Mouse (Mus musculus) liver, adult 2 months (tissue): ENCODE measurements around the gene Inka2. TPM values are rescaled to one million over a fixed set of nuclear protein-coding genes. Genes with fewer than 3 reads are reported as not detected.

Experiments used
- DNase-seq: peaks from one replicate; pipeline ENCODE4 v3.0.0-alpha.2; 2011; ENCODE audit warnings: low read depth, low spot score; ENCODE audit errors: extremely low read depth
- H3K27ac ChIP-seq: fragments of 200-500 bp; replicated peaks from 2 replicates; pipeline ENCODE4 v1.5.1; 2012; ENCODE audit warnings: low read depth, mild to moderate bottlenecking, control low read depth, inconsistent platforms, low read length; ENCODE audit not compliant: insufficient read depth
- H3K27me3 ChIP-seq: fragments of 200-500 bp; 2 replicates; pipeline ENCODE4 v1.6.1; 2012; ENCODE audit warnings: mild to moderate bottlenecking, moderate library complexity, low read length, inconsistent platforms; ENCODE audit not compliant: control insufficient read depth, insufficient read depth
- H3K36me3 ChIP-seq: fragments of 200-500 bp; 2 replicates; pipeline ENCODE4 v1.6.1; 2012; ENCODE audit warnings: low read length, inconsistent platforms; ENCODE audit not compliant: control insufficient read depth, insufficient read depth
- H3K4me1 ChIP-seq: fragments of 200-500 bp; 2 replicates; pipeline ENCODE4 v1.6.1; 2011; ENCODE audit warnings: low read length; ENCODE audit not compliant: control insufficient read depth, insufficient read depth
- H3K4me3 ChIP-seq: fragments of 200-500 bp; 2 replicates; pipeline ENCODE4 v1.5.1; 2011; ENCODE audit warnings: low read depth, mild to moderate bottlenecking, control low read depth, low read length, moderate library complexity; ENCODE audit not compliant: insufficient read depth
- H3K79me2 ChIP-seq: fragments of 200-500 bp; 2 replicates; pipeline ENCODE4 v1.6.1; 2012; ENCODE audit warnings: inconsistent platforms, mild to moderate bottlenecking, low read length, moderate library complexity; ENCODE audit not compliant: control insufficient read depth, insufficient read depth
- H3K9ac ChIP-seq: fragments of 200-500 bp; 2 replicates; pipeline ENCODE4 v1.6.1; 2012; ENCODE audit warnings: low read depth, mild to moderate bottlenecking, control low read depth, inconsistent platforms, low read length
- CTCF ChIP-seq: fragments of 200-500 bp; IDR thresholded peaks from 2 replicates; pipeline ENCODE4 v1.5.1; 2011; ENCODE audit warnings: low read depth, low read length, control low read depth
- POLR2A ChIP-seq: fragments of 200-500 bp; IDR thresholded peaks from 2 replicates; pipeline ENCODE4 v1.6.1; 2011; ENCODE audit warnings: low read length, control low read depth; ENCODE audit not compliant: insufficient read depth; ENCODE audit errors: extremely low read depth
- WGBS: fragments of 180-500 bp; shearing (Covaris S2); methylation state at CpG from one replicate; pipeline ENCODE4 v1.1.7; 2018; 5-methylcytosine and 5-hydroxymethylcytosine counted together
- polyA plus RNA-seq: library from polyadenylated mRNA; depleted of rRNA; stranded (reverse); fragments of >200 nt; gene quantifications from 2 replicates; pipeline ENCODE4 v1.2.3, GENCODE M21; 2012
- total RNA-seq: library from RNA; depleted of rRNA; stranded (reverse); fragments of >200 nt; gene quantifications from 2 replicates; pipeline ENCODE4 v1.2.3, GENCODE M21; 2014

The Inka2 gene
- total and polyA plus RNA-seq, 2 experiments: 0.07 to 0.09 TPM

GRCm38 (mm10) chr3:105757323-105758083, 53.1 kb downstream of the Inka2 start:
- TF ChIP-seq POLR2A (no peak), CTCF (no peak)
- WGBS: 16% methylated on average over 6 of the region's 6 CpGs

GRCm38 (mm10) chr3:105758098-105758497, 53.7 kb downstream of the Inka2 start:
- no peaks in the 10 kb centered on the region for H3K27me3 ChIP-seq
- H3K4me1 ChIP-seq: peaks cover 31% of the 10 kb centered on the region
- no peak overlapping the region for H3K4me3 ChIP-seq
- peak overlapping the region; percentile 90; the same call in 1 of the 2 replicates for H3K27ac ChIP-seq
- TF ChIP-seq POLR2A: no peak
- DNase-seq: peak; percentile 93
- no peak overlapping the region for H3K9ac ChIP-seq
- no peaks in the 10 kb centered on the region for H3K36me3 ChIP-seq
- H3K79me2 ChIP-seq: peaks cover 25% of the 10 kb centered on the region; the same call in 1 of the 2 replicates

More at GRCm38 (mm10) chr3:105757323-105758083, 53.1 kb downstream of the Inka2 start:
- Histone ChIP-seq H3K36me3 (no peaks in the 10 kb centered on the region), H3K4me3 (no peak overlapping the region), H3K79me2 (peaks cover 27% of the 10 kb centered on the region; the same call in 1 of the 2 replicates), H3K27me3 (no peaks in the 10 kb centered on the region), H3K27ac (peak overlapping the region; percentile 90), H3K4me1 (peaks cover 31% of the 10 kb centered on the region), H3K9ac (peak overlapping the region; percentile 22)
- DNase-seq: peak; percentile 68

DNA sequence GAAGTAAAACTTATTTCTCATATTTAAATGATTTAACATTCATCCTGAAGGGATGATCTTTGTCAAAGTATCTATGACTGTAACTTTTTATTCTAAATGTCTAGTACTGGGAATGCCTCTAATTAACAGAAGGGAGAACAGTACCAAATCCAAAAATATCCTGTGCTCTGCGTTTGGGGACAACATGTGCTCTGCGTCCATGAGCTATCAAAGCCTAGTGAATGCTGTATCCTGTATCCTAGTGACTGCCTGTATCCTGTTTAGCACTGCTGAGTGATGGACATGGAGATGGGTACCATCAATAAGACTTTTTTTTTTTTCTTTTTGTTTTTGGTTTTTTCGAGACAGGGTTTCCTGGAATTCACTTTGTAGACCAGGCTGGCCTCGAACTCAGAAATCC, 54.3 kb downstream of the Inka2 start:
- no peak for TF ChIP-seq POLR2A
- no peak for TF ChIP-seq CTCF
- no peak overlapping the region for H3K9ac ChIP-seq
- no peaks in the 10 kb centered on the region for H3K36me3 ChIP-seq
- 30% methylated on average over 4 of the region's 4 CpGs for WGBS
- H3K4me1 ChIP-seq: peaks cover 37% of the 10 kb centered on the region
- peak overlapping the region; percentile 17 for H3K27ac ChIP-seq
- DNase-seq: no peak
- H3K4me3 ChIP-seq: no peak overlapping the region
- H3K79me2 ChIP-seq: peaks cover 30% of the 10 kb centered on the region; the same call in 1 of the 2 replicates
- no peaks in the 10 kb centered on the region for H3K27me3 ChIP-seq

- Histone ChIP-seq H3K4me3 (no peak overlapping the region), H3K9ac (no peak overlapping the region), H3K79me2 (peaks cover 30% of the 10 kb centered on the region; the same call in 1 of the 2 replicates), H3K27me3 (no peaks in the 10 kb centered on the region), H3K27ac (no peak overlapping the region), H3K36me3 (no peaks in the 10 kb centered on the region), H3K4me1 (peaks cover 39% of the 10 kb centered on the region)
- 91% methylated on average over 3 of the region's 3 CpGs for WGBS
- no peak for TF ChIP-seq POLR2A
- no peak for TF ChIP-seq CTCF
- DNase-seq: no peak
These were observed 55.7 kb downstream of the Inka2 start for GRCm38 (mm10) chr3:105760063-105760462.

DNA sequence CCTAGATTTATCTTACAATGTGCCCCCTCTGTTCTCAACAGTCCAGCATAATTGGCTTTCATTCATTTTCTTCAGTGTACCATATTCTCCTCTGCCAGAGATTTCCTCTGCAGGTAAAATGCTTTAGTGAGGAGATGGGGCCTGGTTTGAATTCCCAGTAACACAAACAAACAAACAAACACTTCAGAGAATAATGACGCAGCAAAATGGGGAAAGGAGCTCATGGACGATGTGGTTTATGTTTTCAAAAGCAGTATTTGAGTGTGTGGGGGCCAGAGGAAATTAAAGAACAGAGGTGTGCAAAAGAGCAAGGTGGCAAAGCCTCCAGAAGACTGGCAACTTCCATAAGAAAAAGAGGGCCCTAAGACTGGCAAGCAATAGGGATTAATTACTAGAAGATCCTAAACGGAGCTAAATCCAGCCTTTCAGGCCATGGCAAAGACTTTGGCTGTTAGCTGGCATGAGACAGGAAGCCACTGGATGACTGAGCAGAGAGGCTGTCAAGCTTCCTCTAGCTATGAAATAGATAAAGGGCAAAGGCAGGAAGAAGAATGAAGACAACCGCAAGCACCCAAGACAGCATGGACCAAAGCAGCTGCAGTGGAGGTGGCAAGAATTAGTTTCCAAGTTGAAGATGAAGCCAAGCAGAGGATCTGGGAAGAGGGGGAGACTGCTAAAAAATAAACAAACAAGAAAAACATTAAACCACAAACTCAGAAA, 58.9 kb downstream of the Inka2 start:
- H3K27ac ChIP-seq: peak overlapping the region; percentile 59; the same call in 1 of the 2 replicates
- H3K27me3 ChIP-seq: no peaks in the 10 kb centered on the region
- no peak for DNase-seq
- peaks cover 27% of the 10 kb centered on the region for H3K4me1 ChIP-seq
- H3K9ac ChIP-seq: no peak overlapping the region
- H3K36me3 ChIP-seq: no peaks in the 10 kb centered on the region
- no peak overlapping the region for H3K4me3 ChIP-seq
- 34% methylated on average over 4 of the region's 4 CpGs for WGBS
- H3K79me2 ChIP-seq: peaks cover 33% of the 10 kb centered on the region; the same call in 1 of the 2 replicates
- TF ChIP-seq POLR2A (no peak), CTCF (no peak)
